Mouse (Mus musculus) MEL (cell line): Measurements from ENCODE around the gene Trim38. TPM values are rescaled to one million over a fixed set of nuclear protein-coding genes. Genes with fewer than 3 reads are reported as not detected.
"Not testable (repeated sequence)": the region's sequence is repeated elsewhere in the genome, so short reads cannot be mapped to it uniquely, and the experiment has no call there.

Experiments used
- DNase-seq: peaks from one replicate; pipeline ENCODE4 v3.0.0; 2011; ENCODE audit warnings: low read depth, low spot score
- H3K27ac ChIP-seq: 2 replicates; pipeline ENCODE4 v1.5.1; 2012; ENCODE audit warnings: low read depth, mild to moderate bottlenecking, control low read depth, low read length, moderate library complexity; ENCODE audit not compliant: control insufficient read depth
- H3K27me3 ChIP-seq, 2 experiments: fragments of 150-350 bp in 1 of 2; sonication (generic) in 1 of 2; 2 replicates each; pipeline ENCODE4 v1.6.1; 2012; ENCODE audit warnings: low read length in 2 of 2, mild to moderate bottlenecking in 2 of 2, improper control_type of control experiment in 1 of 2, moderate library complexity in 1 of 2; ENCODE audit not compliant: insufficient read depth in 2 of 2, control insufficient read depth in 1 of 2
- H3K36me3 ChIP-seq, 2 experiments: 2 replicates each; pipeline ENCODE4 v1.6.1; 2012 to 2014; ENCODE audit warnings: low read length in 2 of 2, improper control_type of control experiment in 1 of 2, inconsistent platforms in 1 of 2, mild to moderate bottlenecking in 1 of 2; ENCODE audit not compliant: insufficient read depth in 2 of 2, control insufficient read depth in 1 of 2
- H3K4me1 ChIP-seq, 2 experiments: fragments of 150-350 bp in 1 of 2; sonication (generic) in 1 of 2; 2 replicates each; pipeline ENCODE4 v1.6.1; 2012; ENCODE audit warnings: low read length in 2 of 2, improper control_type of control experiment in 1 of 2, mild to moderate bottlenecking in 1 of 2; ENCODE audit not compliant: insufficient read depth in 2 of 2, control insufficient read depth in 1 of 2
- H3K4me3 ChIP-seq, 2 experiments: fragments of 150-350 bp in 1 of 2; sonication (generic) in 1 of 2; 2 replicates each; pipeline ENCODE4 v1.5.1; 2012; ENCODE audit warnings: low read depth in 2 of 2, low read length in 2 of 2, mild to moderate bottlenecking in 2 of 2, moderate library complexity in 2 of 2, control low read depth in 1 of 2, improper control_type of control experiment in 1 of 2; ENCODE audit not compliant: control insufficient read depth in 1 of 2, insufficient read depth in 1 of 2
- H3K79me2 ChIP-seq: 2 replicates; pipeline ENCODE4 v1.6.1; 2012; ENCODE audit warnings: mild to moderate bottlenecking, low read length, moderate library complexity; ENCODE audit not compliant: control insufficient read depth, poor library complexity, insufficient read depth
- H3K9ac ChIP-seq: 2 replicates; pipeline ENCODE4 v1.6.1; 2012; ENCODE audit warnings: low read depth, mild to moderate bottlenecking, control low read depth, low read length, moderate library complexity; ENCODE audit not compliant: control insufficient read depth, poor library complexity, severe bottlenecking
- H3K9me3 ChIP-seq: fragments of 150-350 bp; sonication (generic); replicated peaks from 2 replicates; pipeline ENCODE4 v1.6.1; 2012; ENCODE audit warnings: mild to moderate bottlenecking, low read length, improper control_type of control experiment, moderate library complexity; ENCODE audit not compliant: insufficient read depth
- ETS1 ChIP-seq: IDR thresholded peaks from 2 replicates; pipeline ENCODE4 v1.6.1; 2012; ENCODE audit warnings: low read depth, mild to moderate bottlenecking, inconsistent platforms, low read length, improper control_type of control experiment, moderate library complexity
- GATA1 ChIP-seq: IDR thresholded peaks from 2 replicates; pipeline ENCODE4 v1.6.1; 2011; ENCODE audit warnings: low read depth, low read length, improper control_type of control experiment
- MAFK ChIP-seq: IDR thresholded peaks from 2 replicates; pipeline ENCODE4 v1.6.1; 2011; ENCODE audit warnings: low read depth, mild to moderate bottlenecking, low read length, improper control_type of control experiment, borderline replicate concordance
- MAZ ChIP-seq: IDR thresholded peaks from 2 replicates; pipeline ENCODE4 v1.6.1; 2012; ENCODE audit warnings: low read depth, mild to moderate bottlenecking, inconsistent platforms, low read length, improper control_type of control experiment
- MYB ChIP-seq: IDR thresholded peaks from 2 replicates; pipeline ENCODE4 v1.6.1; 2011; ENCODE audit warnings: mild to moderate bottlenecking, low read depth, low read length, improper control_type of control experiment
- POLR2A ChIP-seq, 2 experiments: IDR thresholded peaks; 2 replicates each; pipeline ENCODE4 v1.6.1; 2011 to 2012; ENCODE audit warnings: low read length in 2 of 2, mild to moderate bottlenecking in 2 of 2, control low read depth in 1 of 2, improper control_type of control experiment in 1 of 2, low read depth in 1 of 2, moderate library complexity in 1 of 2; ENCODE audit not compliant: control insufficient read depth in 1 of 2, insufficient read depth in 1 of 2, poor library complexity in 1 of 2
- POLR2AphosphoS5 ChIP-seq: IDR thresholded peaks from 2 replicates; pipeline ENCODE4 v1.6.1; 2012; ENCODE audit warnings: low read depth, borderline replicate concordance, mild to moderate bottlenecking, inconsistent platforms, low read length, moderate library complexity, mixed read lengths
- SIN3A ChIP-seq: IDR thresholded peaks from 2 replicates; pipeline ENCODE4 v1.6.1; 2012; ENCODE audit warnings: low read length, improper control_type of control experiment, inconsistent platforms
- TBP ChIP-seq: IDR thresholded peaks from 2 replicates; pipeline ENCODE4 v1.8.0; 2011; ENCODE audit warnings: low read depth, low read length, improper control_type of control experiment
- UBTF ChIP-seq: IDR thresholded peaks from 2 replicates; pipeline ENCODE4 v1.6.1; 2012; ENCODE audit warnings: low read depth, mild to moderate bottlenecking, inconsistent platforms, low read length, improper control_type of control experiment, moderate library complexity, borderline replicate concordance; ENCODE audit not compliant: insufficient read depth
- USF2 ChIP-seq, 2 experiments: IDR thresholded peaks; 2 replicates each; pipeline ENCODE4 v1.6.1; 2011 to 2012; ENCODE audit warnings: improper control_type of control experiment in 2 of 2, low read length in 2 of 2, borderline replicate concordance in 1 of 2, inconsistent platforms in 1 of 2, low read depth in 1 of 2, mild to moderate bottlenecking in 1 of 2; ENCODE audit not compliant: insufficient read depth in 1 of 2
- polyA plus RNA-seq, 2 experiments: library from polyadenylated mRNA; stranded (reverse) in 1 of 2; unstranded in 1 of 2; fragments of >175 nt in 1 of 2; fragments of >200 nt in 1 of 2; gene quantifications; 2 replicates each; pipeline versions ENCODE4 v1.2.1 to v1.2.4; 2012; ENCODE audit warnings: low replicate concordance in 2 of 2, low read depth in 1 of 2; ENCODE audit not compliant: insufficient read length in 2 of 2, insufficient read depth in 1 of 2, missing spikeins in 1 of 2
- total RNA-seq: library from RNA; depleted of rRNA; stranded (reverse); fragments of 300-350 nt; gene quantifications from 2 replicates; pipeline ENCODE4 v1.2.3, GENCODE M21; 2012

Gene Trim38
- total and polyA plus RNA-seq, 3 experiments: not detected

DNA sequence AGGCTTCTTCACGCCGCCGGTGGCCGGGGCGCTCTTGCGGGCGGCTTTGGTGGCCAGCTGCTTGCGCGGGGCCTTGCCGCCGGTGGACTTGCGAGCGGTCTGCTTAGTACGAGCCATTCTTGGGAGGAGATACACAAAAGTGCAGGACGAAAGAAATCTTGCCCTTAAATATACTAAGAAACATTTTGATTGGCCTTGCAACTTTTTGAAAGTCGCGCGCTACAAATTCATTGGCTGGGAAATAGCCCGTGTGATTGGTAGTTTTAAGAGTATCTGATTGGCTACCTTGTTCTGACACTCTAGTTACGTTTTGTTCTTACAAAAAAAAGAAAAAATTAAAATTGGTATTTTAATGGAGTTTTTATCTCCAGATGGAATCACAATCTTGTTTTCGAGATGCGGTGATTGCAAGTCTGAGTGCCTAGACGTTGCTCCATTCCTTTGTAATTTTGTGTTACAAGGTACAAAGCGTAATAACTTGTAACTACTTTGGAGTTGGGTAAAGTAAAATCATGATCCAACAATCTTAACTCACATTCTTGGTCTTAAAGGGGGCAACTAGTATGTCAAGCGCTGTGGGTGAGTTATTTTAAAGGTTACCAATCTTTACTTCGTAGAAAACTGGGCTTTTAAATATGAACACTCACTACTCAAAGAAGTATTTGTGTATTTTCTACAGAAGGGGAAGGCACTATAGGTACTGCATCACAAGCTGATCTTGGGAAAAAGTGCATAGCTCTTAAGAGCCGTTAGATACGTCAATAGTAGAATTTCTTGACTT lies 24.1 kb upstream of the Trim38 start, which contains the start of gene Hist1h3c:
Hist1h3c (minus strand) TSS at position 222 of the 781 bp plus-strand sequence.
- H3K4me3 ChIP-seq: peak within 1 kb of the TSS; percentile 23 to 60
- H3K79me2 ChIP-seq: peaks cover 1% of the 10 kb centered on the region; the same call in 1 of the 2 replicates
- H3K9me3 ChIP-seq: no peaks in the 10 kb centered on the region
- no peaks in the 10 kb centered on the region for H3K27me3 ChIP-seq
- TF ChIP-seq MYB (no peak), GATA1 (no peak), MAFK (no peak), TBP (peak; percentile 99), SIN3A (no peak), USF2 (IDR thresholded peaks at IDR 0.05; ENCODE audit: borderline replicate concordance in 1 of 2, insufficient read depth in 1 of 2, low read depth in 1 of 2, low read length in 2 of 2) (no peak), ETS1 (no peak), UBTF (peak; percentile 75; the same call in 1 of the 2 replicates), POLR2A (IDR thresholded peaks at IDR 0.05; ENCODE audit: control insufficient read depth in 1 of 2, insufficient read depth in 1 of 2, low read depth in 1 of 2, low read length in 2 of 2, poor library complexity in 1 of 2) (peak; percentile 95 to 98; a peak in 3 of 4 replicates), MAZ (no peak), POLR2AphosphoS5 (peak; percentile 91; the same call in 1 of the 2 replicates)
- peak within 1 kb of the TSS; percentile 96 for H3K9ac ChIP-seq
- peak within 1 kb of the TSS; percentile 98 for H3K27ac ChIP-seq
- H3K4me1 ChIP-seq: peaks cover 0 to 19% of the 10 kb centered on the region in 2 experiments; a peak in 2 of 4 replicates
- peak; percentile 97 for DNase-seq
- peaks cover 0 to 46% of the 10 kb centered on the region in 2 experiments; a peak in 2 of 4 replicates for H3K36me3 ChIP-seq

- Histone ChIP-seq H3K27ac (peak within 1 kb of the TSS; percentile 99), H3K4me1 (peaks cover 0 to 19% of the 10 kb centered on the region in 2 experiments; a peak in 2 of 4 replicates), H3K9ac (peak within 1 kb of the TSS; percentile 96), H3K36me3 (peaks cover 0 to 46% of the 10 kb centered on the region in 2 experiments; a peak in 2 of 4 replicates), H3K4me3 (peak within 1 kb of the TSS; percentile 23 to 60; a peak in 3 of 4 replicates)
- not testable (repeated sequence) for H3K79me2 ChIP-seq, H3K27me3 ChIP-seq, H3K9me3 ChIP-seq
- DNase-seq: peak; percentile 96
- TF ChIP-seq POLR2AphosphoS5: peak; percentile 98; the same call in 1 of the 2 replicates
- TF ChIP-seq UBTF: peak; percentile 86; the same call in 1 of the 2 replicates
- TF ChIP-seq TBP: peak; percentile 99
- TF ChIP-seq POLR2A (IDR thresholded peaks at IDR 0.05; ENCODE audit: control insufficient read depth in 1 of 2, insufficient read depth in 1 of 2, low read depth in 1 of 2, low read length in 2 of 2, poor library complexity in 1 of 2): peak in 1 of 2 experiments; percentile 98; a peak in 3 of 4 replicates
Measured at GRCm38 (mm10) chr13:23746201-23747080, 23.3 kb upstream of the Trim38 start, which contains the start of gene Hist1h2bb. Hist1h2bb (plus strand) TSS chr13:23746734.
